Mouse (Mus musculus): ENCODE measurements around the gene Lifr.

GRCm38 (mm10) chr15:7108160-7108559 is 17.7 kb downstream of the Lifr start:
- TF ChIP-seq CTCF (conservative IDR thresholded peaks at IDR 0.05; ENCODE audit: low read length) (no peak), NANOG (IDR thresholded peaks at IDR 0.05; ENCODE audit: borderline replicate concordance, low read length) (no peak), POU5F1 (IDR thresholded peaks at IDR 0.05; ENCODE audit: borderline replicate concordance, low read length) (no peak)
